Mouse (Mus musculus): ENCODE results near the gene Dock4. TPM values are rescaled to one million over a fixed set of nuclear protein-coding genes. Genes with fewer than 3 reads are reported as not detected.

Gene Dock4
- total and polyA plus RNA-seq, 2 experiments from 2014 or later, result 15.5 to 28.6 TPM

- peaks cover 5% of the 10 kb centered on the region; the same call in 1 of the 2 replicates for H3K36me3 ChIP-seq (ENCODE audit: insufficient read depth, low read length)
- no peak overlapping the region for H3K27ac ChIP-seq (ENCODE audit: low read depth, low read length)
- TF ChIP-seq CTCF (IDR thresholded peaks at IDR 0.05), result peak; percentile 76
- no peak for ATAC-seq (ENCODE audit: low FRiP score)
- no peak overlapping the region for H3K4me2 ChIP-seq (ENCODE audit: low read depth, low read length, poor library complexity, severe bottlenecking)
- no peaks in the 10 kb centered on the region for H3K27me3 ChIP-seq (ENCODE audit: insufficient read depth, low read length)
- H3K4me3 ChIP-seq (ENCODE audit: low read depth, low read length), result no peak overlapping the region
- no peak overlapping the region for H3K9ac ChIP-seq (replicated peaks; ENCODE audit: low read length, poor library complexity, severe bottlenecking)
- peak; percentile 62 for DNase-seq (ENCODE audit: low spot score)
- no peaks in the 10 kb centered on the region for H3K9me3 ChIP-seq (ENCODE audit: low read length)
- no peaks in the 10 kb centered on the region for H3K4me1 ChIP-seq (ENCODE audit: insufficient read depth, low read length)
- 93% methylated on average over 1 of the region's 1 CpGs for WGBS
Measured at GRCm38 (mm10) chr12:40680551-40680950, 234.8 kb downstream of the Dock4 start.

- 0 out of 2 replicates have a peak, but pooled peaks cover under 1% of the 10 kb centered on the region for H3K36me3 ChIP-seq (ENCODE audit: insufficient read depth, low read length)
- no peaks in the 10 kb centered on the region for H3K9me3 ChIP-seq (ENCODE audit: low read length)
- H3K4me1 ChIP-seq (ENCODE audit: insufficient read depth, low read length), result no peaks in the 10 kb centered on the region
- no peak overlapping the region for H3K9ac ChIP-seq (replicated peaks; ENCODE audit: low read length, poor library complexity, severe bottlenecking)
- 77% methylated on average over 4 of the region's 4 CpGs for WGBS
- no peak overlapping the region for H3K4me3 ChIP-seq (ENCODE audit: low read depth, low read length)
- H3K4me2 ChIP-seq (ENCODE audit: low read depth, low read length, poor library complexity, severe bottlenecking), result no peak overlapping the region
- no peaks in the 10 kb centered on the region for H3K27me3 ChIP-seq (ENCODE audit: insufficient read depth, low read length)
- no peak overlapping the region for H3K27ac ChIP-seq (ENCODE audit: low read depth, low read length)
- TF ChIP-seq CTCF (IDR thresholded peaks at IDR 0.05), result no peak
- DNase-seq (ENCODE audit: low spot score) (no peak), ATAC-seq (ENCODE audit: low FRiP score) (no peak)
Measured at GRCm38 (mm10) chr12:40691444-40691843, 245.7 kb downstream of the Dock4 start.

- no peaks in the 10 kb centered on the region for H3K27me3 ChIP-seq (ENCODE audit: insufficient read depth, low read length)
- DNase-seq (ENCODE audit: low spot score) (peak; percentile 16), ATAC-seq (ENCODE audit: low FRiP score) (no peak)
- no peaks in the 10 kb centered on the region for H3K9me3 ChIP-seq (ENCODE audit: low read length)
- H3K4me3 ChIP-seq (ENCODE audit: low read depth, low read length), result no peak overlapping the region
- H3K9ac ChIP-seq (replicated peaks; ENCODE audit: low read length, poor library complexity, severe bottlenecking), result no peak overlapping the region
- no peak for TF ChIP-seq CTCF (IDR thresholded peaks at IDR 0.05)
- H3K4me1 ChIP-seq (ENCODE audit: insufficient read depth, low read length), result no peaks in the 10 kb centered on the region
- no peaks in the 10 kb centered on the region for H3K36me3 ChIP-seq (ENCODE audit: insufficient read depth, low read length)
- no peak overlapping the region for H3K27ac ChIP-seq (ENCODE audit: low read depth, low read length)
- 72% methylated on average over 2 of the region's 2 CpGs for WGBS
- no peak overlapping the region for H3K4me2 ChIP-seq (ENCODE audit: low read depth, low read length, poor library complexity, severe bottlenecking)
Measured at GRCm38 (mm10) chr12:40694082-40694721, 248.4 kb downstream of the Dock4 start.

- Histone ChIP-seq H3K4me1 (ENCODE audit: insufficient read depth, low read length) (no peaks in the 10 kb centered on the region), H3K4me3 (ENCODE audit: low read depth, low read length) (no peak overlapping the region), H3K27ac (ENCODE audit: low read depth, low read length) (no peak overlapping the region), H3K9ac (replicated peaks; ENCODE audit: low read length, poor library complexity, severe bottlenecking) (no peak overlapping the region), H3K27me3 (ENCODE audit: insufficient read depth, low read length) (no peaks in the 10 kb centered on the region), H3K9me3 (ENCODE audit: low read length) (no peaks in the 10 kb centered on the region), H3K36me3 (ENCODE audit: insufficient read depth, low read length) (no peaks in the 10 kb centered on the region), H3K4me2 (ENCODE audit: low read depth, low read length, poor library complexity, severe bottlenecking) (no peak overlapping the region)
- ATAC-seq (ENCODE audit: low FRiP score), result no peak
- TF ChIP-seq CTCF (IDR thresholded peaks at IDR 0.05), result no peak
- 88% methylated on average over 4 of the region's 4 CpGs for WGBS
- no peak for DNase-seq (ENCODE audit: low spot score)
Measured at GRCm38 (mm10) chr12:40698330-40698729, 252.6 kb downstream of the Dock4 start.

- H3K4me1 ChIP-seq (ENCODE audit: insufficient read depth, low read length), result no peaks in the 10 kb centered on the region
- H3K9me3 ChIP-seq (ENCODE audit: low read length), result no peaks in the 10 kb centered on the region
- H3K4me3 ChIP-seq (ENCODE audit: low read depth, low read length), result no peak overlapping the region
- H3K27me3 ChIP-seq (ENCODE audit: insufficient read depth, low read length), result no peaks in the 10 kb centered on the region
- H3K36me3 ChIP-seq (ENCODE audit: insufficient read depth, low read length), result no peaks in the 10 kb centered on the region
- DNase-seq (ENCODE audit: low spot score), result no peak
- no peak overlapping the region for H3K4me2 ChIP-seq (ENCODE audit: low read depth, low read length, poor library complexity, severe bottlenecking)
- 76% methylated on average over 5 of the region's 5 CpGs for whole genome bisulfite sequencing
- no peak overlapping the region for H3K9ac ChIP-seq (replicated peaks; ENCODE audit: low read length, poor library complexity, severe bottlenecking)
- no peak for TF ChIP-seq CTCF (IDR thresholded peaks at IDR 0.05)
- H3K27ac ChIP-seq (ENCODE audit: low read depth, low read length), result no peak overlapping the region
- ATAC-seq (ENCODE audit: low FRiP score), result no peak
Measured at GRCm38 (mm10) chr12:40702233-40702792, 256.6 kb downstream of the Dock4 start.

GRCm38 (mm10) chr12:40704296-40704695 lies 258.5 kb downstream of the Dock4 start:
- ATAC-seq (ENCODE audit: low FRiP score), result no peak
- H3K4me1 ChIP-seq (ENCODE audit: insufficient read depth, low read length), result no peaks in the 10 kb centered on the region
- H3K9ac ChIP-seq (replicated peaks; ENCODE audit: low read length, poor library complexity, severe bottlenecking), result no peak overlapping the region
- 46% methylated on average over 5 of the region's 5 CpGs for WGBS
- TF ChIP-seq CTCF (IDR thresholded peaks at IDR 0.05), result no peak
- no peak overlapping the region for H3K4me2 ChIP-seq (ENCODE audit: low read depth, low read length, poor library complexity, severe bottlenecking)
- H3K9me3 ChIP-seq (ENCODE audit: low read length), result no peaks in the 10 kb centered on the region
- H3K36me3 ChIP-seq (ENCODE audit: insufficient read depth, low read length), result no peaks in the 10 kb centered on the region
- DNase-seq (ENCODE audit: low spot score), result no peak
- H3K27me3 ChIP-seq (ENCODE audit: insufficient read depth, low read length), result no peaks in the 10 kb centered on the region
- no peak overlapping the region for H3K27ac ChIP-seq (ENCODE audit: low read depth, low read length)
- no peak overlapping the region for H3K4me3 ChIP-seq (ENCODE audit: low read depth, low read length)
